Mouse (Mus musculus) heart, postnatal 0 days (tissue): ENCODE results near the gene F930015N05Rik. TPM values are rescaled to one million over a fixed set of nuclear protein-coding genes. Genes with fewer than 3 reads are reported as not detected.

Experiments
- ATAC-seq: fragments of 200-750 bp; cut with Nextera tagmentation; 2 replicates; pipeline ENCODE4 v1.8.0; 2017; ENCODE audit warnings: low read depth, moderate number of reproducible peaks, moderate library complexity; ENCODE audit not compliant: insufficient read depth
- DNase-seq: peaks from one replicate; pipeline ENCODE4 v3.0.0-alpha.2; 2016; ENCODE audit warnings: low spot score
- H3K27ac ChIP-seq: fragments of 300-500 bp; sonication (generic); 2 replicates; pipeline ENCODE4 v1.5.1; 2014; ENCODE audit warnings: low read depth, mild to moderate bottlenecking
- H3K27me3 ChIP-seq: fragments of 300-500 bp; sonication (generic); 2 replicates; pipeline ENCODE4 v1.6.1; 2014; ENCODE audit warnings: low read length, mixed read lengths; ENCODE audit not compliant: control insufficient read depth, insufficient read depth
- H3K36me3 ChIP-seq: fragments of 300-500 bp; sonication (generic); replicated peaks from 2 replicates; pipeline ENCODE4 v1.6.1; 2014; ENCODE audit warnings: low read length, mixed read lengths; ENCODE audit not compliant: control insufficient read depth, insufficient read depth
- H3K4me1 ChIP-seq: fragments of 300-500 bp; sonication (generic); 2 replicates; pipeline ENCODE4 v1.6.1; 2014; ENCODE audit warnings: antibody characterized with exemption; ENCODE audit not compliant: control insufficient read depth, insufficient read depth
- H3K4me2 ChIP-seq: fragments of 300-500 bp; sonication (generic); 2 replicates; pipeline ENCODE4 v1.6.1; 2014; ENCODE audit warnings: low read depth, mild to moderate bottlenecking, low read length, moderate library complexity
- H3K4me3 ChIP-seq: fragments of 300-500 bp; sonication (generic); 2 replicates; pipeline ENCODE4 v1.5.1; 2014; ENCODE audit warnings: low read depth, low read length
- H3K9ac ChIP-seq: fragments of 300-500 bp; sonication (generic); replicated peaks from 2 replicates; pipeline ENCODE4 v1.6.1; 2014; ENCODE audit warnings: low read depth, low read length, mixed read lengths
- H3K9me3 ChIP-seq: fragments of 300-500 bp; sonication (generic); replicated peaks from 2 replicates; pipeline ENCODE4 v1.6.1; 2016; ENCODE audit warnings: low read length; ENCODE audit not compliant: control insufficient read depth
- CTCF ChIP-seq: IDR thresholded peaks from 2 replicates; pipeline ENCODE4 v1.5.1; 2016; ENCODE audit warnings: antibody characterized with exemption, control low read depth, low read depth
- EP300 ChIP-seq: IDR thresholded peaks from 2 replicates; pipeline ENCODE4 v1.6.1; 2016; ENCODE audit warnings: antibody characterized with exemption, low read depth
- WGBS: fragments of 180-500 bp; shearing (Covaris S2); extraction: QIAGEN DNeasy Blood & Tissue Kit; methylation state at CpG from one replicate; pipeline ENCODE4 v1.1.7; 2014; 5-methylcytosine and 5-hydroxymethylcytosine counted together
- polyA plus RNA-seq: library from polyadenylated mRNA; unstranded; fragments of >200 nt; fragmentation: Nextera tagmentation; extraction: Ambion mirVana; gene quantifications from 2 replicates; pipeline ENCODE4 v1.2.1, GENCODE M21; 2015
- total RNA-seq: library from RNA; depleted of rRNA; stranded (reverse); fragments of >200 nt; gene quantifications from 2 replicates; pipeline ENCODE4 v1.2.3, GENCODE M21; 2014; ENCODE audit warnings: low replicate concordance

The F930015N05Rik gene
- total and polyA plus RNA-seq, 2 experiments from 2014 or later, result not detected

- DNase-seq, result no peak
- ATAC-seq, result no peak
Measured at GRCm38 (mm10) chr11:64448586-64449315, 12.3 kb upstream of the F930015N05Rik start.

GRCm38 (mm10) chr11:64445227-64445626 is 8.8 kb upstream of the F930015N05Rik start:
- ATAC-seq (no peak), DNase-seq (no peak)
- H3K9me3 ChIP-seq, result no peaks in the 10 kb centered on the region
- no peak for TF ChIP-seq EP300
- TF ChIP-seq CTCF, result no peak
- H3K4me1 ChIP-seq, result no peaks in the 10 kb centered on the region
- H3K4me3 ChIP-seq, result no peak overlapping the region
- no peak overlapping the region for H3K9ac ChIP-seq
- no peaks in the 10 kb centered on the region for H3K36me3 ChIP-seq
- 21% methylated on average over 1 of the region's 1 CpGs for WGBS
- peaks cover 13% of the 10 kb centered on the region; the same call in 1 of the 2 replicates for H3K27me3 ChIP-seq
- H3K27ac ChIP-seq, result no peak overlapping the region
- H3K4me2 ChIP-seq, result no peak overlapping the region

More at GRCm38 (mm10) chr11:64448586-64449315, 12.3 kb upstream of the F930015N05Rik start:
- no peaks in the 10 kb centered on the region for H3K9me3 ChIP-seq
- no peak overlapping the region for H3K4me3 ChIP-seq
- no peaks in the 10 kb centered on the region for H3K36me3 ChIP-seq
- H3K4me1 ChIP-seq, result no peaks in the 10 kb centered on the region
- no peak overlapping the region for H3K4me2 ChIP-seq
- H3K9ac ChIP-seq, result no peak overlapping the region
- TF ChIP-seq CTCF, result no peak
- no peak overlapping the region for H3K27ac ChIP-seq
- WGBS, result 74% methylated on average over 9 of the region's 9 CpGs
- H3K27me3 ChIP-seq, result peaks cover 6% of the 10 kb centered on the region; the same call in 1 of the 2 replicates

GRCm38 (mm10) chr11:64442701-64443100 is 6.2 kb upstream of the F930015N05Rik start:
- Histone ChIP-seq H3K4me2 (no peak overlapping the region), H3K9ac (no peak overlapping the region), H3K36me3 (no peaks in the 10 kb centered on the region), H3K9me3 (no peaks in the 10 kb centered on the region), H3K4me3 (no peak overlapping the region), H3K27me3 (peaks cover 28% of the 10 kb centered on the region), H3K4me1 (no peaks in the 10 kb centered on the region), H3K27ac (no peak overlapping the region)
- DNase-seq, result no peak
- TF ChIP-seq CTCF (no peak), EP300 (no peak)
- WGBS, result 38% methylated on average over 3 of the region's 3 CpGs
- ATAC-seq, result no peak

DNA sequence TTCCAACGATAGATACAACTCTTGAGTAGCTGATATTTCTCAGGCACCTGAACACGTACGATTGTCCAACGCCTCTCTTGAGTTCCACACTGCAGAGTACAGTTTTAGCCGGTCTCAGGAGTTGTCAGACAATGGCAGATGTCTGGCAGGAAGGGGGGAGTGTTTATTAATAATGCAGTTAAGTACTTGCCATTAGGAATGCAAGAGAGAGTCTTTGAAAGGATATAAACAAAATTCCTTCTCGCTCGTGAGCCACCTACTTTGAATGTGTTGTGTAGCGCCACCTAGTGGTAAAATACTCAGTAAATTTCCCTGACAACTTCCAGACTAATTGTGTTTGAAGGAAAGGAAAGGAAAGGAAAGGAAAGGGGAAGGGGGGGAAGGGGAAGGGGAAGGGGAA is 5.7 kb upstream of the F930015N05Rik start:
- ATAC-seq (no peak; the same call in 1 of the 2 replicates), DNase-seq (peak; percentile 75)
- H3K27me3 ChIP-seq, result peaks cover 34% of the 10 kb centered on the region
- no peaks in the 10 kb centered on the region for H3K4me1 ChIP-seq
- no peak overlapping the region for H3K27ac ChIP-seq
- no peak overlapping the region for H3K9ac ChIP-seq
- no peak overlapping the region; the same call in 1 of the 2 replicates for H3K4me3 ChIP-seq
- no peaks in the 10 kb centered on the region for H3K36me3 ChIP-seq
- TF ChIP-seq CTCF (peak; percentile 66), EP300 (no peak)
- H3K9me3 ChIP-seq, result no peaks in the 10 kb centered on the region
- peak overlapping the region; percentile 36; the same call in 1 of the 2 replicates for H3K4me2 ChIP-seq
- 16% methylated on average over 8 of the region's 8 CpGs for WGBS

- 32% methylated on average over 3 of the region's 3 CpGs for WGBS
- H3K4me3 ChIP-seq, result no peak overlapping the region
- DNase-seq (no peak), ATAC-seq (no peak)
- peak; percentile 30 for TF ChIP-seq CTCF
- no peak for TF ChIP-seq EP300
- H3K9ac ChIP-seq, result no peak overlapping the region
- H3K27me3 ChIP-seq, result peaks cover 61% of the 10 kb centered on the region
- H3K27ac ChIP-seq, result no peak overlapping the region
- H3K4me2 ChIP-seq, result no peak overlapping the region
- H3K9me3 ChIP-seq, result no peaks in the 10 kb centered on the region
- H3K36me3 ChIP-seq, result no peaks in the 10 kb centered on the region
- H3K4me1 ChIP-seq, result peaks cover 18% of the 10 kb centered on the region
Measured at GRCm38 (mm10) chr11:64438909-64439308, 2.5 kb upstream of the F930015N05Rik start.

DNA sequence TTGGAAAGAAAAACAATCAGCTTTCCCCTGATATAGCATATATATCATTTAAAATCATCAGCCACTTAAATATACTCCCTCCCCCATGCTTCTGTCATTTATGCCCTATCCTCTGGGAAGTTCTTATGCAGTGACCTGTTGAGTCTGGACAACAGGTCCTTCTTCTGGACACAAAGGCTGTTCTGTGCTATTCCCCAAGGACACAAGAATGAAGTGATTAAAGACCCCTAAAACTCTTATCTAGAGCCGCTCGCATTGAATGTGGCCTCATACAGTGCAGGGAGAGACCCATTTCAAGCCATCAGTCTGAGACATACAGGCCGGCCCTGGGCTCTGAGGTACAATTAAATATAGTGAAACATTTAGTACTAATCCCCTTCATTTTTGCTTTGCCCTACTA is 1.3 kb upstream of the F930015N05Rik start:
- H3K4me3 ChIP-seq, result no peak overlapping the region
- no peak overlapping the region for H3K27ac ChIP-seq
- peaks cover 18% of the 10 kb centered on the region for H3K4me1 ChIP-seq
- 82% methylated on average over 3 of the region's 3 CpGs for WGBS
- no peak for DNase-seq
- no peaks in the 10 kb centered on the region for H3K9me3 ChIP-seq
- TF ChIP-seq EP300 (no peak), CTCF (no peak)
- ATAC-seq, result no peak
- no peak overlapping the region for H3K9ac ChIP-seq
- peaks cover 58% of the 10 kb centered on the region for H3K27me3 ChIP-seq
- H3K36me3 ChIP-seq, result no peaks in the 10 kb centered on the region
- no peak overlapping the region for H3K4me2 ChIP-seq
